Mouse (Mus musculus): ENCODE results near the gene Olfr1504. TPM values are rescaled to one million over a fixed set of nuclear protein-coding genes. Genes with fewer than 3 reads are reported as not detected.
"Not testable (repeated sequence)": the region's sequence is repeated elsewhere in the genome, so short reads cannot be mapped to it uniquely, and the experiment has no call there.

Gene Olfr1504
- polyA plus RNA-seq (2015; fragmentation: Nextera tagmentation; extraction: Ambion mirVana), result not detected in 2 replicates

DNA sequence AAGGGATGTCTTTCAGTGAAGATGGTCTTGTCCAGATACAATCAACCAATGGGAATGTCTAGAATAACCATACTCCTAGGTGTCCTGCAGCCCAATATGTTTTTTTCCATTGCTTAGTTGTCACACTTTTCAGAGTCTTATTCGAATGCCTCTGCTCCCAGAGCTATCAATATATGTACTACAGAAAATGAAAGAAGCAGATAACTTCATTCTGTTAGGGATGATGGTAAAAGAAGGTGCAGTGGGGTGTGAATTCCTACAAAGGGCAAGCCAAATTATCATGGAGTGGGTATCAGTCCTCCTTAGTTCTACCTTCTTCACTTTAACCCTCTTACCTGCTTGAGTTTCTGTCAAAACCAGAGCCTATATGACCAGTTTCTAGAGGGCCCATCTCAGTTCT, at the start of gene Olfr1504:
Gene Olfr1504 (minus strand): TSS at position 101 of the 400 bp plus-strand sequence.
- no peak within 1 kb of the TSS for H3K4me2 ChIP-seq (ENCODE audit: low read depth, low read length)
- H3K27me3 ChIP-seq (replicated peaks; ENCODE audit: control insufficient read depth, insufficient read depth, low read length), result no peaks in the 10 kb centered on the region
- no peaks in the 10 kb centered on the region for H3K9me3 ChIP-seq (ENCODE audit: control insufficient read depth, low read length)
- no peaks in the 10 kb centered on the region for H3K4me1 ChIP-seq (ENCODE audit: control insufficient read depth, insufficient read depth, low read length)
- no peak for ATAC-seq
- no peak within 1 kb of the TSS for H3K27ac ChIP-seq (ENCODE audit: low read length)
- no peak within 1 kb of the TSS for H3K4me3 ChIP-seq (ENCODE audit: low read length)
- H3K36me3 ChIP-seq (ENCODE audit: control insufficient read depth, insufficient read depth, low read length), result no peaks in the 10 kb centered on the region
- H3K9ac ChIP-seq (ENCODE audit: low read depth, low read length), result no peak within 1 kb of the TSS
- 78% methylated on average over 1 of the region's 1 CpGs for WGBS

GRCm38 (mm10) chr19:13913230-13913629, 15.5 kb upstream of the Olfr1504 start, which contains the start of gene Olfr1505:
TSS of gene Olfr1505 (plus strand) at chr19:13913530.
- no peak for ATAC-seq
- H3K9ac ChIP-seq (ENCODE audit: low read depth, low read length), result no peak within 1 kb of the TSS
- WGBS, result 72% methylated on average over 2 of the region's 2 CpGs
- H3K27me3 ChIP-seq (replicated peaks; ENCODE audit: control insufficient read depth, insufficient read depth, low read length), result no peaks in the 10 kb centered on the region
- no peaks in the 10 kb centered on the region for H3K4me1 ChIP-seq (ENCODE audit: control insufficient read depth, insufficient read depth, low read length)
- H3K4me2 ChIP-seq (ENCODE audit: low read depth, low read length), result no peak within 1 kb of the TSS
- no peaks in the 10 kb centered on the region for H3K9me3 ChIP-seq (ENCODE audit: control insufficient read depth, low read length)
- no peaks in the 10 kb centered on the region for H3K36me3 ChIP-seq (ENCODE audit: control insufficient read depth, insufficient read depth, low read length)
- H3K4me3 ChIP-seq (ENCODE audit: low read length), result no peak within 1 kb of the TSS
- no peak within 1 kb of the TSS for H3K27ac ChIP-seq (ENCODE audit: low read length)

GRCm38 (mm10) chr19:13861495-13861894, 36.2 kb downstream of the Olfr1504 start, which contains the start of gene Olfr1502:
TSS of gene Olfr1502 (plus strand) at chr19:13861795.
- 93% methylated on average over 1 of the region's 1 CpGs for WGBS
- ATAC-seq, result no peak

GRCm38 (mm10) chr19:13850592-13850991, 47.1 kb downstream of the Olfr1504 start, which contains the start of gene Olfr1501:
TSS of gene Olfr1501 (minus strand) at chr19:13850692.
- not testable (repeated sequence) for H3K4me2 ChIP-seq (ENCODE audit: low read depth, low read length); H3K27me3 ChIP-seq (replicated peaks; ENCODE audit: control insufficient read depth, insufficient read depth, low read length); H3K27ac ChIP-seq (ENCODE audit: low read length); H3K4me3 ChIP-seq (ENCODE audit: low read length); H3K9me3 ChIP-seq (ENCODE audit: control insufficient read depth, low read length); H3K4me1 ChIP-seq (ENCODE audit: control insufficient read depth, insufficient read depth, low read length); ATAC-seq; H3K9ac ChIP-seq (ENCODE audit: low read depth, low read length); H3K36me3 ChIP-seq (ENCODE audit: control insufficient read depth, insufficient read depth, low read length)

More at GRCm38 (mm10) chr19:13861495-13861894, 36.2 kb downstream of the Olfr1504 start, which contains the start of gene Olfr1502:
- H3K36me3 ChIP-seq (ENCODE audit: control insufficient read depth, insufficient read depth, low read length), result no peaks in the 10 kb centered on the region
- no peaks in the 10 kb centered on the region for H3K9me3 ChIP-seq (ENCODE audit: control insufficient read depth, low read length)
- no peaks in the 10 kb centered on the region for H3K27me3 ChIP-seq (replicated peaks; ENCODE audit: control insufficient read depth, insufficient read depth, low read length)
- no peak within 1 kb of the TSS for H3K27ac ChIP-seq (ENCODE audit: low read length)
- H3K9ac ChIP-seq (ENCODE audit: low read depth, low read length), result no peak within 1 kb of the TSS
- no peak within 1 kb of the TSS for H3K4me2 ChIP-seq (ENCODE audit: low read depth, low read length)
- no peak within 1 kb of the TSS for H3K4me3 ChIP-seq (ENCODE audit: low read length)
- no peaks in the 10 kb centered on the region for H3K4me1 ChIP-seq (ENCODE audit: control insufficient read depth, insufficient read depth, low read length)

Other genes starting within 250 kb of the Olfr1504 start
- not detected in 2 replicates for gene Olfr1490, start 246.8 kb downstream of the Olfr1504 start, polyA plus RNA-seq (2015; fragmentation: Nextera tagmentation; extraction: Ambion mirVana)
- gene Olfr1491, start 200.7 kb downstream of the Olfr1504 start, polyA plus RNA-seq (2015; fragmentation: Nextera tagmentation; extraction: Ambion mirVana), result not detected in 2 replicates
- not detected in 2 replicates for gene Olfr1493-ps1, start 174.7 kb downstream of the Olfr1504 start, polyA plus RNA-seq (2015; fragmentation: Nextera tagmentation; extraction: Ambion mirVana)
- not detected in 2 replicates for gene Olfr1494, start 158.2 kb downstream of the Olfr1504 start, polyA plus RNA-seq (2015; fragmentation: Nextera tagmentation; extraction: Ambion mirVana)
- not detected in 2 replicates for gene Olfr1495, start 133.3 kb downstream of the Olfr1504 start, polyA plus RNA-seq (2015; fragmentation: Nextera tagmentation; extraction: Ambion mirVana)
- gene Olfr1496, start 120.0 kb downstream of the Olfr1504 start, polyA plus RNA-seq (2015; fragmentation: Nextera tagmentation; extraction: Ambion mirVana), result not detected in 2 replicates
- not detected in 2 replicates for gene Olfr1497, start 99.7 kb downstream of the Olfr1504 start, polyA plus RNA-seq (2015; fragmentation: Nextera tagmentation; extraction: Ambion mirVana)
- not detected in 2 replicates for gene Olfr1499, start 78.5 kb downstream of the Olfr1504 start, polyA plus RNA-seq (2015; fragmentation: Nextera tagmentation; extraction: Ambion mirVana)
- gene Olfr1500, start 67.4 kb downstream of the Olfr1504 start, polyA plus RNA-seq (2015; fragmentation: Nextera tagmentation; extraction: Ambion mirVana), result not detected in 2 replicates
- gene Olfr1501, start 47.2 kb downstream of the Olfr1504 start, polyA plus RNA-seq (2015; fragmentation: Nextera tagmentation; extraction: Ambion mirVana), result not detected in 2 replicates
- not detected in 2 replicates for gene Olfr1502, start 36.1 kb downstream of the Olfr1504 start, polyA plus RNA-seq (2015; fragmentation: Nextera tagmentation; extraction: Ambion mirVana)
- gene Olfr1505, start 15.6 kb upstream of the Olfr1504 start, polyA plus RNA-seq (2015; fragmentation: Nextera tagmentation; extraction: Ambion mirVana), result not detected in 2 replicates

Measured in intestine, embryonic 16.5 days (tissue).